ENCODE assay signal across 8 mouse cellular contexts in the genomic region with DNA sequence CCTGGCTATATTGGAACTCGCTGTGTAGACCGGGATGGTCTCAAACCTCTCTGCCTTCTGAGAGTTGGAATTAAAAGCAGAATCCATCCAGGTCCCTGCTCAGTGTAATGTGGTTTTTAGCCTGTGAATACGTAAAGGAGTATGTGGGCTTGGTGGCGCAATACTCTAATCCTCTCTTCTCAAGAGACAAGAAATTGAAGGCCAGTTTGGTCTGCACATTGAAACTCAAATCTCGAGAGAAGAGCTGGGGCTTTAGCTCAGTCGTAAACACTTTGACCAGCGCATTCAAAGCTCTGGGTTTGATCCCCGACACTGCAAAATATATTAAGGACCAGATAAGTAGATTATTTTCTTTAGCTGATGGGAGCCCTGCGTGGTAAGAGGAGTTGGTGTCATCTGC. TPM values are rescaled to one million over a fixed set of nuclear protein-coding genes. Genes with fewer than 3 reads are reported as not detected.
A peak's percentile ranks its signal among the peaks of the same experiment; 100 is the strongest.
DNase-seq lines count a peak whose midpoint lies in the region; ATAC-seq and TF ChIP-seq lines count a peak whose summit lies in the region.

No protein-coding gene starts in this region.

- no peak for TF ChIP-seq CTCF in heart, adult 2 months (IDR thresholded peaks at IDR 0.05)
- no peak for TF ChIP-seq CTCF in liver, embryonic 14.5 days (IDR thresholded peaks at IDR 0.05; ENCODE audit: low read depth)

- no peaks in the 10 kb centered on the region for H3K36me3 ChIP-seq in heart, adult 2 months (ENCODE audit: control insufficient read depth, insufficient read depth, low read length)
- H3K36me3 ChIP-seq in forebrain, embryonic 11.5 days (ENCODE audit: control insufficient read depth, insufficient read depth, low read length), result peaks cover 8% of the 10 kb centered on the region; the same call in 1 of the 2 replicates
- peaks cover 3% of the 10 kb centered on the region for H3K36me3 ChIP-seq in liver, embryonic 14.5 days (replicated peaks; ENCODE audit: control insufficient read depth, insufficient read depth, low read depth)

- H3K9me3 ChIP-seq in forebrain, embryonic 11.5 days (ENCODE audit: control insufficient read depth, low read length), result no peaks in the 10 kb centered on the region
- H3K9me3 ChIP-seq in liver, embryonic 14.5 days (ENCODE audit: control insufficient read depth, low read length), result no peaks in the 10 kb centered on the region

- DNase-seq in heart, adult 2 months, result no peak
- DNase-seq in heart, adult 18-20 months, result no peak
- peak; percentile 74 for DNase-seq in 3T3-L1 (ENCODE audit: low read depth, low spot score)
- DNase-seq in forebrain, embryonic 11.5 days (ENCODE audit: low spot score), result no peak
- no peak for DNase-seq in liver, embryonic 14.5 days (ENCODE audit: low read depth in 3 of 3, low spot score in 3 of 3)
- no peak for DNase-seq in layer of hippocampus, postnatal 25 days (ENCODE audit: extremely low spot score in 1 of 2, low spot score in 1 of 2)
- no peak for DNase-seq in gastrocnemius, postnatal 14 days
- no peak for DNase-seq in gastrocnemius, adult 8-10 months (ENCODE audit: low spot score in 2 of 2)

- peak overlapping the region; percentile 74 for H3K4me2 ChIP-seq in forebrain, embryonic 11.5 days (ENCODE audit: low read depth, low read length, severe bottlenecking)
- peak overlapping the region; percentile 95 for H3K4me2 ChIP-seq in liver, embryonic 14.5 days (ENCODE audit: low read depth)

- intact Hi-C loops in heart, adult 2 months (cut with DNase I), result loop anchor here (1.0 to 2.0 kb wide), 3 partner anchors 9 to 97 kb away; a partner anchor contains a TSS
- intact Hi-C loops in gastrocnemius, postnatal 14 days (cut with DNase I; ENCODE audit: low total_unique reads), result no loop called here

- no peak for ATAC-seq in forebrain, embryonic 11.5 days (replicated peaks; ENCODE audit: low FRiP score)
- ATAC-seq in liver, embryonic 14.5 days (ENCODE audit: insufficient read depth), result no peak

- H3K79me2 ChIP-seq in heart, adult 2 months (replicated peaks; ENCODE audit: control insufficient read depth, insufficient read depth, low read length), result no peaks in the 10 kb centered on the region

- no peak for TF ChIP-seq POLR2A in heart, adult 2 months (IDR thresholded peaks at IDR 0.05; ENCODE audit: insufficient read depth, low read depth, low read length)

- H3K27ac ChIP-seq in heart, adult 2 months, result peak overlapping the region; percentile 89
- peak overlapping the region; percentile 19; the same call in 1 of the 2 replicates for H3K27ac ChIP-seq in forebrain, embryonic 11.5 days (ENCODE audit: low read depth, low read length)
- H3K27ac ChIP-seq in liver, embryonic 14.5 days, result peak overlapping the region; percentile 88

- H3K4me1 ChIP-seq in heart, adult 2 months (ENCODE audit: control insufficient read depth, insufficient read depth, low read length), result peaks cover 9% of the 10 kb centered on the region
- peaks cover 12% of the 10 kb centered on the region for H3K4me1 ChIP-seq in forebrain, embryonic 11.5 days (replicated peaks; ENCODE audit: control insufficient read depth, insufficient read depth, low read length)
- peaks cover 12 to 15% of the 10 kb centered on the region in 2 experiments for H3K4me1 ChIP-seq in liver, embryonic 14.5 days (replicated peaks; ENCODE audit: control insufficient read depth in 2 of 2, insufficient read depth in 2 of 2, low read length in 1 of 2)

- H3K4me3 ChIP-seq in heart, adult 2 months, result peak overlapping the region; percentile 55
- peak overlapping the region; percentile 69 for H3K4me3 ChIP-seq in forebrain, embryonic 11.5 days (ENCODE audit: low read depth, low read length)
- H3K4me3 ChIP-seq in liver, embryonic 14.5 days (ENCODE audit: insufficient read depth in 1 of 2, low read depth in 2 of 2, low read length in 2 of 2), result peak overlapping the region; percentile 87 to 92

- 5% methylated on average over 9 of the region's 9 CpGs for WGBS in heart, adult 2 months
- 13% methylated on average over 9 of the region's 9 CpGs for WGBS in forebrain, embryonic 11.5 days
- 5% methylated on average over 9 of the region's 9 CpGs for WGBS in liver, embryonic 14.5 days (ENCODE audit: insufficient replicate concordance)

- H3K9ac ChIP-seq in heart, adult 2 months (ENCODE audit: low read depth, low read length), result peak overlapping the region; percentile 66
- H3K9ac ChIP-seq in forebrain, embryonic 11.5 days (ENCODE audit: low read length), result peak overlapping the region; percentile 68
- H3K9ac ChIP-seq in liver, embryonic 14.5 days (replicated peaks), result peak overlapping the region; percentile 84

- no peak for TF ChIP-seq EP300 in heart, adult 2 months (IDR thresholded peaks at IDR 0.05; ENCODE audit: insufficient read depth, low read depth, low read length)
- TF ChIP-seq EP300 in liver, embryonic 14.5 days (IDR thresholded peaks at IDR 0.05; ENCODE audit: low read depth), result no peak; the same call in 1 of the 2 replicates

- H3K27me3 ChIP-seq in heart, adult 2 months (ENCODE audit: control insufficient read depth, insufficient read depth, low read length), result no peaks in the 10 kb centered on the region
- no peaks in the 10 kb centered on the region for H3K27me3 ChIP-seq in forebrain, embryonic 11.5 days (ENCODE audit: control insufficient read depth, insufficient read depth, low read length)
- H3K27me3 ChIP-seq in liver, embryonic 14.5 days (ENCODE audit: control insufficient read depth, insufficient read depth, low read length), result no peaks in the 10 kb centered on the region

RNA-seq across cellular contexts. Expression of a gene that starts 0.5 kb away (rescaled TPM):
- under 1 TPM; 0.25 to 0.44 TPM for total RNA-seq in heart, adult 2 months (2021)
- 0.27 and 0.38 TPM in 2 replicates for polyA plus RNA-seq in heart, adult 2 months (2012; rRNA removed)
- under 1 TPM in 1 of 2 experiments, not detected in 1; 0.31 TPM for total RNA-seq in heart, adult 18-20 months (2021)
- 0.67 and 1.1 TPM in 2 replicates for polyA plus RNA-seq in forebrain, embryonic 11.5 days (2014; fragmentation: Nextera tagmentation; extraction: Ambion mirVana)
- polyA plus RNA-seq in liver, embryonic 14.5 days (2012; rRNA removed), result 0.03 and 0.04 TPM in 2 replicates
- not detected in 2 replicates for polyA plus RNA-seq in liver, embryonic 14.5 days (2014; fragmentation: Nextera tagmentation; extraction: Ambion mirVana)
- total RNA-seq in layer of hippocampus, postnatal 25 days (2021), result not detected
- total RNA-seq in gastrocnemius, postnatal 14 days (2021), result under 1 TPM; 0.25 to 0.29 TPM
- under 1 TPM in 3 of 4 experiments, not detected in 1; 0.32 to 0.36 (median 0.34) TPM for total RNA-seq in gastrocnemius, adult 8-10 months (2022)

RNA-seq across cellular contexts. Expression of a gene that starts 0.7 kb away (rescaled TPM):
- total RNA-seq in heart, adult 2 months (2021), result 10 to 100 TPM; 22.6 to 23.7 TPM
- 45.3 and 46.6 TPM in 2 replicates for polyA plus RNA-seq in heart, adult 2 months (2012; rRNA removed)
- 10 to 100 TPM; 17.6 to 28.5 TPM for total RNA-seq in heart, adult 18-20 months (2021)
- polyA plus RNA-seq in forebrain, embryonic 11.5 days (2014; fragmentation: Nextera tagmentation; extraction: Ambion mirVana), result 40.5 and 41.9 TPM in 2 replicates
- 27.0 and 27.1 TPM in 2 replicates for polyA plus RNA-seq in liver, embryonic 14.5 days (2012; rRNA removed)
- 25.1 and 25.4 TPM in 2 replicates for polyA plus RNA-seq in liver, embryonic 14.5 days (2014; fragmentation: Nextera tagmentation; extraction: Ambion mirVana)
- 10 to 100 TPM; 47.0 to 47.5 TPM for total RNA-seq in layer of hippocampus, postnatal 25 days (2021)
- 10 to 100 TPM; 14.4 to 18.4 TPM for total RNA-seq in gastrocnemius, postnatal 14 days (2021)
- 10 to 100 TPM in 3 of 4 experiments, 1 to 10 TPM in 1; 9.8 to 14.9 (median 14.1) TPM for total RNA-seq in gastrocnemius, adult 8-10 months (2022)

RNA-seq across cellular contexts. Expression of a gene that starts 1.0 kb away (rescaled TPM):
- 10 to 100 TPM; 18.1 to 18.6 TPM for total RNA-seq in heart, adult 2 months (2021)
- 30.9 and 41.5 TPM in 2 replicates for polyA plus RNA-seq in heart, adult 2 months (2012; rRNA removed)
- total RNA-seq in heart, adult 18-20 months (2021), result 10 to 100 TPM; 19.8 to 19.9 TPM
- polyA plus RNA-seq in forebrain, embryonic 11.5 days (2014; fragmentation: Nextera tagmentation; extraction: Ambion mirVana), result 15.2 and 17.6 TPM in 2 replicates
- polyA plus RNA-seq in liver, embryonic 14.5 days (2012; rRNA removed), result 5.3 and 6.4 TPM in 2 replicates
- polyA plus RNA-seq in liver, embryonic 14.5 days (2014; fragmentation: Nextera tagmentation; extraction: Ambion mirVana), result 6.1 and 7.0 TPM in 2 replicates
- 10 to 100 TPM; 11.8 to 12.0 TPM for total RNA-seq in layer of hippocampus, postnatal 25 days (2021)
- total RNA-seq in gastrocnemius, postnatal 14 days (2021), result 1 to 10 TPM; 8.1 to 8.8 TPM
- total RNA-seq in gastrocnemius, adult 8-10 months (2022), result 10 to 100 TPM in 1 of 4 experiments, 1 to 10 TPM in 3; 8.5 to 10.6 (median 9.1) TPM

RNA-seq across cellular contexts. Expression of a gene that starts 8.8 kb away (rescaled TPM):
- total RNA-seq in heart, adult 2 months (2021), result 1 to 10 TPM; 5.5 to 7.6 TPM
- 7.0 and 10.7 TPM in 2 replicates for polyA plus RNA-seq in heart, adult 2 months (2012; rRNA removed)
- total RNA-seq in heart, adult 18-20 months (2021), result 1 to 10 TPM; 7.5 to 7.9 TPM
- 20.7 and 23.9 TPM in 2 replicates for polyA plus RNA-seq in forebrain, embryonic 11.5 days (2014; fragmentation: Nextera tagmentation; extraction: Ambion mirVana)
- 9.3 and 11.1 TPM in 2 replicates for polyA plus RNA-seq in liver, embryonic 14.5 days (2012; rRNA removed)
- 11.8 and 12.0 TPM in 2 replicates for polyA plus RNA-seq in liver, embryonic 14.5 days (2014; fragmentation: Nextera tagmentation; extraction: Ambion mirVana)
- 10 to 100 TPM; 25.5 to 29.8 TPM for total RNA-seq in layer of hippocampus, postnatal 25 days (2021)
- 1 to 10 TPM; 2.2 to 4.4 TPM for total RNA-seq in gastrocnemius, postnatal 14 days (2021)
- total RNA-seq in gastrocnemius, adult 8-10 months (2022), result 1 to 10 TPM; 4.1 to 6.5 (median 4.6) TPM

RNA-seq across cellular contexts. Expression of a gene that starts 19.3 kb away (rescaled TPM):
- under 1 TPM in 1 of 2 experiments, not detected in 1; 0.02 TPM for total RNA-seq in heart, adult 2 months (2021)
- polyA plus RNA-seq in heart, adult 2 months (2012; rRNA removed), result 0.08 and 0.18 TPM in 2 replicates
- total RNA-seq in heart, adult 18-20 months (2021), result under 1 TPM in 1 of 2 experiments, not detected in 1; 0.03 TPM
- 51.5 and 60.4 TPM in 2 replicates for polyA plus RNA-seq in forebrain, embryonic 11.5 days (2014; fragmentation: Nextera tagmentation; extraction: Ambion mirVana)
- 0.01 and 0.11 TPM in 2 replicates for polyA plus RNA-seq in liver, embryonic 14.5 days (2012; rRNA removed)
- not detected in 2 replicates for polyA plus RNA-seq in liver, embryonic 14.5 days (2014; fragmentation: Nextera tagmentation; extraction: Ambion mirVana)
- total RNA-seq in layer of hippocampus, postnatal 25 days (2021), result 100 to 1,000 TPM; 188 to 207 TPM
- total RNA-seq in gastrocnemius, postnatal 14 days (2021), result under 1 TPM; 0.02 to 0.04 TPM
- under 1 TPM in 3 of 4 experiments, not detected in 1; 0.05 to 0.11 (median 0.08) TPM for total RNA-seq in gastrocnemius, adult 8-10 months (2022)

Comparison
In these comparisons a context has a peak if more than half of its experiments do, and no peak if none do; other contexts are left out.
1. H3K27ac ChIP-seq: peak in every context shown above with its lines; median percentile 89 in heart, adult 2 months; 88 in liver, embryonic 14.5 days; 19 in forebrain, embryonic 11.5 days.